Mouse (Mus musculus): Measurements from ENCODE around the gene Zfhx3. TPM values are rescaled to one million over a fixed set of nuclear protein-coding genes. Genes with fewer than 3 reads are reported as not detected.

The Zfhx3 gene
- total RNA-seq, 2 experiments from 2014 or later, result 4.3 to 4.6 TPM

GRCm38 (mm10) chr8:108896468-108897346 lies 954.3 kb downstream of the Zfhx3 start:
- TF ChIP-seq CTCF (conservative IDR thresholded peaks at IDR 0.05), result no peak
- Histone ChIP-seq H3K4me3 (no peak overlapping the region; the same call in 1 of the 2 replicates), H3K27ac (no peak overlapping the region)
- peak; percentile 59 to 72 for DNase-seq (ENCODE audit: low spot score in 2 of 2)

- TF ChIP-seq CTCF (conservative IDR thresholded peaks at IDR 0.05), result no peak
- Histone ChIP-seq H3K27ac (no peak overlapping the region), H3K4me3 (no peak overlapping the region)
- DNase-seq (ENCODE audit: low spot score in 2 of 2), result no peak
These were observed 955.1 kb downstream of the Zfhx3 start for GRCm38 (mm10) chr8:108897347-108898100.

GRCm38 (mm10) chr8:108899251-108899771 lies 956.9 kb downstream of the Zfhx3 start:
- H3K4me3 ChIP-seq, result no peak overlapping the region
- no peak overlapping the region for H3K27ac ChIP-seq
- no peak for TF ChIP-seq CTCF (conservative IDR thresholded peaks at IDR 0.05)
- no peak for DNase-seq (ENCODE audit: low spot score in 2 of 2)

DNA sequence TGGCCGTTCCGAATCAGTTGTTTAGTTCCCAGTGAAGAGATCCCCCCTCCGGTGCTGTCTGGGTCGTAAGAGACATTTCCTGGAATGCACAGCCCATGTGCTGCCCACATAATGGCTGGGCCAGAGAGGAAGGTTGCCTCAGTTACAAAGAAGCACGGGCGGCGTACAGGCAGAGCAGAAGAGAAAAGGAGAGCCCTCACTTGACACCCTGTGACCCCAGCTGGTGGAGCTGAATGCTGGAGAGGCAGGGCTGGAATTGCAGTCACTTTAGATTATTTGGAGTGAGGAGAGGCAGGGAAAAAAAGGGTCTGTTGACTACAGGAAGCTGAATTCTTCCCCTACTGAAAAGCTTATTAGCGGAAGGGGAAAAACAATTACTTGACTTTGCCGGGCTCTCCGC lies 958.1 kb downstream of the Zfhx3 start:
- Histone ChIP-seq H3K27ac (no peak overlapping the region), H3K4me3 (no peak overlapping the region)
- DNase-seq (ENCODE audit: low spot score in 2 of 2), result no peak
- no peak for TF ChIP-seq CTCF (conservative IDR thresholded peaks at IDR 0.05)

DNA sequence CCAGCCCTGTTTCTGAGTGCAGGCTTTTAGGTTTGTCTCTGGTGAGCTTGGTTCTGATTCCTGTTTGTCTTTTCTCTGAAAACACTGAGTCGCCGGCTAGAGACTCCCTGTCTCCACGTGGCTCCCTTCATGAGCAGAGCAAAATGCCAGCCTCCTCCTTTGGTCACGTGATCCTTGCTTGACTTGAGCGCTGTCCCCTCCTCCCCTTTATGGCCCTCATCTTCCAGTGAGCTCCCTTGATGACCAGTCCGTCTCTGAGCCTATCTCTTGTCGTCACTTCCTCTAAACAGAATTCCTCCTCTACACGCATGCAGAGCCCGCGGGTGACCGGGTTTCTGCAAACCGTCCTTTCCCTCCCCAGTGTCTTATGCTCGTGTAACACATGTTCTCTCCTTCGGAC lies 958.8 kb downstream of the Zfhx3 start:
- DNase-seq (ENCODE audit: low spot score in 2 of 2), result no peak
- TF ChIP-seq CTCF (conservative IDR thresholded peaks at IDR 0.05), result no peak
- no peak overlapping the region for H3K4me3 ChIP-seq
- H3K27ac ChIP-seq, result no peak overlapping the region

- no peak overlapping the region for H3K27ac ChIP-seq
- DNase-seq (ENCODE audit: low spot score in 2 of 2), result no peak
- no peak overlapping the region for H3K4me3 ChIP-seq
- no peak for TF ChIP-seq CTCF (conservative IDR thresholded peaks at IDR 0.05)
These were observed 961.1 kb downstream of the Zfhx3 start for GRCm38 (mm10) chr8:108903550-108903949.

- H3K27ac ChIP-seq, result no peak overlapping the region
- no peak for TF ChIP-seq CTCF (conservative IDR thresholded peaks at IDR 0.05)
- H3K4me3 ChIP-seq, result no peak overlapping the region
- DNase-seq (ENCODE audit: low spot score in 2 of 2), result no peak
These were observed 962.0 kb downstream of the Zfhx3 start for GRCm38 (mm10) chr8:108904288-108904971.

DNA sequence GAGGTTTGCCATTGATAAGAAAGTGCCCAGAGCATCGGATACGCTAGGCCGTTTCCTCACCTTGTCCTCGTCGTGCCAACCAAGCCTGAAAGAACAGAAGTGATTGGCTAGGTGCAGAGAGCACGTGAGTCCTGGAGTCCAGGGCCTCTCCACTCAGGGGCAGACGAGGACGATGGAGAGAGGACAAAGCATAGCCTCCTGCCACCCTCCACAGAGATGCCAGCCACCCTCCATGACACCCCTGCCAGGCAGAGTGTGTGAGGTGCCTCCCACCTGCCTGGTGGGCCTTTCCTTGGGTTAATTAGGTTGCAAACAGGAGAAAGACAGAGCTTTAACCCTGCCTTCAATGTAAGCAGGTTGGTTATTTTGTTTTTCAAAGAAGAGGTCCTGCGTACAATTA lies 965.6 kb downstream of the Zfhx3 start:
- Histone ChIP-seq H3K27ac (no peak overlapping the region), H3K4me3 (no peak overlapping the region)
- no peak for DNase-seq (ENCODE audit: low spot score in 2 of 2)
- no peak for TF ChIP-seq CTCF (conservative IDR thresholded peaks at IDR 0.05)

GRCm38 (mm10) chr8:108908540-108908939 lies 966.1 kb downstream of the Zfhx3 start:
- TF ChIP-seq CTCF (conservative IDR thresholded peaks at IDR 0.05), result no peak
- H3K27ac ChIP-seq, result no peak overlapping the region
- no peak for DNase-seq (ENCODE audit: low spot score in 2 of 2)
- H3K4me3 ChIP-seq, result no peak overlapping the region

DNA sequence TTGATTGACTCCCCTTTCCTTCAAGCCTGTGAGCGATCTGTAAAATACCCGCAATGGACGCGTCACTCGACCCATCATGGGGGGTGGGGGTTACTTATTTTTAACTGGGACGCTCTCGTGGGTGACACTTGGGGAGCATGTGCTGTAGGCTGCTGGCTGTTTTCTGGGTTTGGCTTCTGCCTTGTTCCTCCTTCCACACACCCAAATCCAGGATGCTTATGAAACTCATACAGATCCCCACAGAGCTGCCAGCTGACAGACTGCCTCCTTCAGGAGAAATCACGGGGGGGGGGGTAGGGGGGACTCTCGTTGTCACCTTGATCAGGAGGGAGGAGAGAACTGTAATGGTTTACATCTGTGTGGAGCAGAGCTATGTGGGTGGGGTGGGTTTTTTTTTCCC lies 966.6 kb downstream of the Zfhx3 start:
- TF ChIP-seq CTCF (conservative IDR thresholded peaks at IDR 0.05), result no peak
- Histone ChIP-seq H3K4me3 (no peak overlapping the region), H3K27ac (no peak overlapping the region)
- DNase-seq (ENCODE audit: low spot score in 2 of 2), result no peak

- Histone ChIP-seq H3K27ac (no peak overlapping the region), H3K4me3 (no peak overlapping the region)
- DNase-seq (ENCODE audit: low spot score in 2 of 2), result no peak
- TF ChIP-seq CTCF (conservative IDR thresholded peaks at IDR 0.05), result no peak
These were observed 967.0 kb downstream of the Zfhx3 start for GRCm38 (mm10) chr8:108909455-108909854.

DNA sequence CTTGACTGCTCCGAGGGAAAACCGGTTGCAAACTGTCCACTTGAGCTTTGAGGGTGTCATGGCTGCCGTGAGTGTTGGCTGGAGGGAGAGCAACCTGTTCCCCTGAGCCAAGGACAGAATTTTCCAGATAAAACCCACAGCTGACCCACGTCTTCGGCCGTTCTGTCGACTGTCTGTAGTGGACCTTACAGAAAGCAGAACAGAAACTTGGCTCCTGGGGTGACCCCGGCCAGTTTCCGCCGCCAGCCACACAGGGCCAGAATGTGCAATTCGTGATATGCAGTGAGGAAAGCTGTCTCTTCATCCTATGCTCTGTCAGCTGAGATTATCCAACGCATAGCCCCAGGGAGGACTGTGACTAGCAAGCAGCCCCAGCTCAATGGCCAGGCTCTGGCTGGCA lies 968.4 kb downstream of the Zfhx3 start:
- H3K27ac ChIP-seq, result no peak overlapping the region
- TF ChIP-seq CTCF (conservative IDR thresholded peaks at IDR 0.05), result no peak
- DNase-seq (ENCODE audit: low spot score in 2 of 2), result peak in 1 of 2 experiments; percentile 31

DNA sequence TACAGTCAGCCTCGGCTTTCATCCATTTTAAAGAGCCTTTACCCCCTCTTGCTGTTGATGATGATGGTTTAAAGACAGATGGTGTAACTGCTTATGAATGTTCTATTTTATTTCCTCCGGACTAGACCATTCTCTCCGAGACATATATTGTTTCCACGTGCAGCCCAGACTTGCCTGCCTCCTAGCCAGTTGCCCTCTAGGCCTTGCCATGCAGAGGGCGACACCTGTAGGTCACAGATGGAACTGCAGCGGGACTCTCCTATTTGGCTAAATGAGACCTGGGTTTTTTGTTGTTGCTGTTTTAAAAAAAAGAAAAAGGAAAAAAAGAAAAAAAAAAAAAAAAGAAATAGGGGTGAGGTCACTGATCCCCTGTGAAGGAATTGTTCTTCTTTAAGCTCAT lies 969.1 kb downstream of the Zfhx3 start:
- Histone ChIP-seq H3K27ac (no peak overlapping the region), H3K4me3 (no peak overlapping the region)
- peak; percentile 96 for TF ChIP-seq CTCF (conservative IDR thresholded peaks at IDR 0.05)
- peak; percentile 78 to 88 for DNase-seq (ENCODE audit: low spot score in 2 of 2)

More for the DNA sequence above, 968.4 kb downstream of the Zfhx3 start:
- no peak overlapping the region for H3K4me3 ChIP-seq

Data from layer of hippocampus, adult 2 months (tissue).